Mouse (Mus musculus): ENCODE measurements around the gene Plscr2.

DNA sequence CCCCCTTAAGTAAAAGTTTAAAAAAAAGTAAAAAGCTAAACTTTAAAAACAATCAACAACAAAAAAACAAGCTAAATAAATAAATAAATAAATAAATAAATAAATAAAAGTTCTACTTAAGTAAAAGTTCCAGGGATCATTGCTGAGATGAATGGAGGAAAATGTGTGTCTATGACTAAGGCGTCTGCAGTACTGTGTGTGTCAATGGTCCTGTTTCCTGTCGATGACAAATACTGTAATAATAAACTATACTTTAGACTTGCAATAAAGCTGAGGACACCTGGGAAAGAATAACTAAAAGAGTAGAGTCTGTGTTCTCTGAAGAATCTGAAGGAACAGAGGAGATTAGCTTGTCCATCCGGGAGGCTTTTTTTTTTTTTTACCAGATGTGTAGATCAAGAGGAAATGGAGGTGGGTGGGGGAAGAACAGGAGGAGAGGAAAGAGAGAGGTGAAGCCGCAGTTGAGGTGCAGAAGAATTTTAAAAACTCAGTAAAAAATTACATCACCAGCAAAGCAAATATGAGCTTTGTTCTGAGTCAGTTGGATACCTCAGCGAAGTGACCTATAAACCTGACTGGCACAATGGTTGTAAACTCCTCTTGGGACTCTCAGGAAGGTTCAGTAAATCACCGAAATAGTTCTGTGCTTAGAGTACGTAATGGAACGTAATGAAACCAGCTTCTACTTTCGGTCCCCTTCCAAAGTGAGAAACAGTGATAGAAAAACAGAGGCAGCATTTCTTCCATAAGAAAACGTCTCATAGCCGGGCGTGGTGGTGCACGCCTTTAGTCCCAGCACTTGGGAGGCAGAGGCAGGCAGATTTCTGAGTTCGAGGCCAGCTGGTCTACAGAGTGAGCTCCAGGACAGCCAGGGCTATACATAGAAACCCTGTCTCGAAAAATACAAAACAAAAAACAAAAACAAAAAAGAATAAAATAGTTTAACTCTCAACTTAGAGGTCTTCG lies 46.3 kb upstream of the Plscr2 start:
- no peak for TF ChIP-seq CTCF (IDR thresholded peaks at IDR 0.05; ENCODE audit: borderline replicate concordance, insufficient read depth, low read depth, low read length)
- no peak for TF ChIP-seq POLR2A (IDR thresholded peaks at IDR 0.05; ENCODE audit: borderline replicate concordance, insufficient read depth, low read length)
